Mouse (Mus musculus) CH12.LX (cell line): ENCODE measurements at regions not wholly inside any gene's neighbourhood (a gene's known extent, or its start where the extent isn't known, plus 50 kb on each side); places are given as distances from the start of the nearest gene placed in this dataset.

Source experiments
- DNase-seq: peaks from one replicate; pipeline ENCODE4 v3.0.0-alpha.2; 2013; ENCODE audit errors: extremely low read depth
- H3K27ac ChIP-seq: 2 replicates; pipeline ENCODE4 v1.5.1; 2012; ENCODE audit warnings: low read depth, mild to moderate bottlenecking, control low read depth, moderate library complexity; ENCODE audit not compliant: insufficient read depth
- H3K27me3 ChIP-seq: replicated peaks from 2 replicates; pipeline ENCODE3; 2012; ENCODE audit warnings: inconsistent platforms
- H3K36me3 ChIP-seq, 2 experiments: replicated peaks in 1 of 2; 2 replicates each; pipeline versions ENCODE3 to v1.6.1; 2012; ENCODE audit warnings: inconsistent platforms in 1 of 2, low read length in 1 of 2, mild to moderate bottlenecking in 1 of 2, mixed read lengths in 1 of 2, moderate library complexity in 1 of 2; ENCODE audit not compliant: control insufficient read depth in 1 of 2, insufficient read depth in 1 of 2
- H3K4me1 ChIP-seq, 2 experiments: 2 replicates each; pipeline ENCODE4 v1.6.1; 2012; ENCODE audit warnings: inconsistent platforms in 1 of 2, moderate library complexity in 1 of 2; ENCODE audit not compliant: insufficient read depth in 2 of 2, control insufficient read depth in 1 of 2
- H3K4me2 ChIP-seq: 2 replicates; pipeline ENCODE4 v1.6.1; 2012; ENCODE audit warnings: low read depth, mild to moderate bottlenecking, control low read depth; ENCODE audit not compliant: poor library complexity, insufficient read depth, severe bottlenecking
- H3K4me3 ChIP-seq, 3 experiments: fragments of 150-350 bp in 1 of 3; sonication (generic) in 1 of 3; replicated peaks in 1 of 3; 2 replicates each; pipeline versions ENCODE3 to v1.5.1; 2011 to 2012; ENCODE audit warnings: low read depth in 2 of 3, low read length in 2 of 3, mild to moderate bottlenecking in 2 of 3, moderate library complexity in 2 of 3, control low read depth in 1 of 3, improper control_type of control experiment in 1 of 3, inconsistent platforms in 1 of 3, mixed read lengths in 1 of 3; ENCODE audit not compliant: poor library complexity in 1 of 3
- H3K79me2 ChIP-seq: replicated peaks from 2 replicates; pipeline ENCODE4 v1.6.1; 2012; ENCODE audit warnings: mild to moderate bottlenecking, moderate library complexity; ENCODE audit not compliant: control insufficient read depth, poor library complexity, insufficient read depth, severe bottlenecking; ENCODE audit errors: extremely low read depth
- H3K9ac ChIP-seq: 2 replicates; pipeline ENCODE4 v1.6.1; 2012; ENCODE audit warnings: low read depth, mild to moderate bottlenecking, control low read depth, moderate library complexity; ENCODE audit not compliant: insufficient read depth
- H3K9me3 ChIP-seq: replicated peaks from 2 replicates; pipeline ENCODE3; 2012; ENCODE audit warnings: low read length, inconsistent platforms, mixed read lengths
- BHLHE40 ChIP-seq: IDR thresholded peaks from 2 replicates; pipeline ENCODE4 v1.6.1; 2011; ENCODE audit warnings: mild to moderate bottlenecking, low read depth, low read length, improper control_type of control experiment
- CHD2 ChIP-seq: IDR thresholded peaks from 2 replicates; pipeline ENCODE4 v1.6.1; 2011; ENCODE audit warnings: low read length, improper control_type of control experiment
- CTCF ChIP-seq, 2 experiments: IDR thresholded peaks in 1 of 2; conservative IDR thresholded peaks in 1 of 2; 2 replicates each; pipeline ENCODE4 v1.5.1; 2011 to 2012; ENCODE audit warnings: low read depth in 2 of 2, low read length in 2 of 2, improper control_type of control experiment in 1 of 2, inconsistent platforms in 1 of 2, mild to moderate bottlenecking in 1 of 2, moderate library complexity in 1 of 2
- EP300 ChIP-seq: IDR thresholded peaks from 2 replicates; pipeline ENCODE4 v1.6.1; 2011; ENCODE audit warnings: low read length, improper control_type of control experiment
- HCFC1 ChIP-seq: IDR thresholded peaks from 2 replicates; pipeline ENCODE4 v1.6.1; 2012; ENCODE audit warnings: low read depth, mild to moderate bottlenecking, inconsistent platforms, low read length, improper control_type of control experiment
- IRF4 ChIP-seq: IDR thresholded peaks from 2 replicates; pipeline ENCODE4 v1.6.1; 2014; ENCODE audit warnings: low read depth, mild to moderate bottlenecking, inconsistent platforms, low read length, improper control_type of control experiment
- JUN ChIP-seq: IDR thresholded peaks from 2 replicates; pipeline ENCODE4 v1.6.1; 2011; ENCODE audit warnings: low read depth, mild to moderate bottlenecking, low read length, improper control_type of control experiment, moderate library complexity; ENCODE audit not compliant: insufficient read depth
- KAT2A ChIP-seq: IDR thresholded peaks from 2 replicates; pipeline ENCODE4 v1.6.1; 2012; ENCODE audit warnings: low read length, improper control_type of control experiment, inconsistent platforms; ENCODE audit not compliant: insufficient replicate concordance
- MAFK ChIP-seq: IDR thresholded peaks from 2 replicates; pipeline ENCODE4 v1.6.1; 2011; ENCODE audit warnings: low read length, improper control_type of control experiment; ENCODE audit not compliant: insufficient replicate concordance
- MAX ChIP-seq: IDR thresholded peaks from 2 replicates; pipeline ENCODE4 v1.6.1; 2011; ENCODE audit warnings: low read length, improper control_type of control experiment
- MXI1 ChIP-seq: IDR thresholded peaks from 2 replicates; pipeline ENCODE4 v1.6.1; 2011; ENCODE audit warnings: mild to moderate bottlenecking, low read depth, low read length, improper control_type of control experiment
- NELFE ChIP-seq: IDR thresholded peaks from 2 replicates; pipeline ENCODE4 v1.6.1; 2011; ENCODE audit warnings: low read depth, low read length, improper control_type of control experiment
- NRF1 ChIP-seq: IDR thresholded peaks from 2 replicates; pipeline ENCODE4 v1.6.1; 2014; ENCODE audit warnings: low read depth, mild to moderate bottlenecking, inconsistent platforms, low read length, improper control_type of control experiment, moderate library complexity
- POLR2AphosphoS2 ChIP-seq: IDR thresholded peaks from 2 replicates; pipeline ENCODE4 v1.6.1; 2011; ENCODE audit warnings: low read depth, low read length, improper control_type of control experiment
- RCOR1 ChIP-seq: conservative IDR thresholded peaks from 2 replicates; pipeline ENCODE4 v1.6.1; 2012; ENCODE audit warnings: low read depth, mild to moderate bottlenecking, inconsistent platforms, low read length, improper control_type of control experiment
- SMC3 ChIP-seq: IDR thresholded peaks from 2 replicates; pipeline ENCODE4 v1.6.1; 2011; ENCODE audit warnings: low read depth, low read length, improper control_type of control experiment
- TBP ChIP-seq: conservative IDR thresholded peaks from 2 replicates; pipeline ENCODE4 v1.6.1; 2011; ENCODE audit warnings: low read depth, low read length, improper control_type of control experiment
- UBTF ChIP-seq: IDR thresholded peaks from 2 replicates; pipeline ENCODE4 v1.6.1; 2012; ENCODE audit warnings: low read depth, mild to moderate bottlenecking, inconsistent platforms, low read length, improper control_type of control experiment, moderate library complexity
- USF2 ChIP-seq: conservative IDR thresholded peaks from 2 replicates; pipeline ENCODE4 v1.6.1; 2011; ENCODE audit warnings: low read depth, low read length, improper control_type of control experiment
- ZKSCAN1 ChIP-seq: IDR thresholded peaks from 2 replicates; pipeline ENCODE4 v1.6.1; 2012; ENCODE audit warnings: low read depth, inconsistent platforms, low read length, improper control_type of control experiment, borderline replicate concordance
- dilution Hi-C: fragments of 300-500 bp; cut with MboI; formaldehyde crosslinking; loops from 2 replicates; pipeline ENCODE4 v1.14.3; 2020; ENCODE audit warnings: low sequenced_read_pairs; ENCODE audit not compliant: extremely low pct_unique_long_range_greater_than_20kb, extremely low pct_ligation_motif_present
- in situ Hi-C: fragments of 300-500 bp; cut with MboI; formaldehyde crosslinking; loops from 3 replicates; pipeline ENCODE4 v1.14.3; 2019; ENCODE audit warnings: low sequenced_read_pairs, low pct_ligation_motif_present, low pct_unique_long_range_greater_than_20kb, mixed read lengths

- TF ChIP-seq NELFE (no peak), CTCF (conservative IDR thresholded peaks at IDR 0.05 in 1 of 2, IDR thresholded peaks at IDR 0.05 in 1 of 2; ENCODE audit: low read depth in 2 of 2, low read length in 2 of 2) (no peak), JUN (no peak), NRF1 (no peak), HCFC1 (no peak), ZKSCAN1 (no peak), MAX (no peak), KAT2A (no peak), RCOR1 (no peak), MAFK (no peak), BHLHE40 (no peak), IRF4 (no peak), EP300 (no peak), TBP (no peak), USF2 (no peak), CHD2 (no peak), POLR2AphosphoS2 (no peak)
- no peak overlapping the region for H3K4me2 ChIP-seq
- no peaks in the 10 kb centered on the region for H3K27me3 ChIP-seq
- H3K9me3 ChIP-seq: no peaks in the 10 kb centered on the region
- H3K36me3 ChIP-seq: no peaks in the 10 kb centered on the region
- DNase-seq: no peak
- no peaks in the 10 kb centered on the region for H3K79me2 ChIP-seq
- no peak overlapping the region for H3K27ac ChIP-seq
- dilution Hi-C loops (no loop called here), in situ Hi-C loops (no loop called here)
- H3K4me3 ChIP-seq: no peak overlapping the region
- H3K9ac ChIP-seq: no peak overlapping the region
- H3K4me1 ChIP-seq: no peaks in the 10 kb centered on the region
Measured at GRCm38 (mm10) chr3:132479275-132479674, 150.3 kb upstream of the Gimd1 start.

DNA sequence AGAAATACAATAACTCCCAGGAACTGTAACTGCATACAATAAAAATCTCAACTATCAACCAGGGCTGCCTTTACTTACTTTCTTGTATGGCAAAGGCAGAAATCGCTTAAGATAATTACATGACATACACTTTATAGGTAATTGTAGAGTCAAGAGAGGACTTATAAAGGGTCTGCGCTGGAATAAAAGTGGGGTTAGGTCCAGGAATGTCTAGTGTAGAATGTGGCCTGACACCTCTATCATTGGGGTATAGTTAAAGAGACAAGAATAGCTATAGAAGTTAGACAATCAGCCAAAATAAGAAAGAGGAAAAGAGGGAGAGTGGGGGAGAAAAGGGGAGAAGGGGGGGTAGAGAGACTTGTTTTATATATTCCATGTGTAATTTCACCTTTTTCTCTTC is 144.8 kb upstream of the Gimd1 start:
- no peaks in the 10 kb centered on the region for H3K27me3 ChIP-seq
- dilution Hi-C loops: no loop called here
- no peaks in the 10 kb centered on the region for H3K4me1 ChIP-seq
- H3K79me2 ChIP-seq: no peaks in the 10 kb centered on the region
- no peak overlapping the region for H3K4me3 ChIP-seq
- no peak overlapping the region for H3K9ac ChIP-seq
- in situ Hi-C loops: no loop called here
- no peaks in the 10 kb centered on the region for H3K36me3 ChIP-seq
- H3K9me3 ChIP-seq: no peaks in the 10 kb centered on the region
- no peak for DNase-seq
- no peak overlapping the region for H3K4me2 ChIP-seq
- H3K27ac ChIP-seq: no peak overlapping the region
- TF ChIP-seq CHD2: no peak
- TF ChIP-seq BHLHE40: no peak
- no peak for TF ChIP-seq UBTF
- TF ChIP-seq MXI1: no peak
- no peak for TF ChIP-seq MAFK
- no peak for TF ChIP-seq SMC3
- TF ChIP-seq, all 38 proteins: peak for 0
